Mouse (Mus musculus): ENCODE results near the gene H2-Ke6. TPM values are rescaled to one million over a fixed set of nuclear protein-coding genes. Genes with fewer than 3 reads are reported as not detected.

Gene H2-Ke6
- polyA plus RNA-seq (2017; shearing (Covaris generic)) = 41.5 TPM

DNA sequence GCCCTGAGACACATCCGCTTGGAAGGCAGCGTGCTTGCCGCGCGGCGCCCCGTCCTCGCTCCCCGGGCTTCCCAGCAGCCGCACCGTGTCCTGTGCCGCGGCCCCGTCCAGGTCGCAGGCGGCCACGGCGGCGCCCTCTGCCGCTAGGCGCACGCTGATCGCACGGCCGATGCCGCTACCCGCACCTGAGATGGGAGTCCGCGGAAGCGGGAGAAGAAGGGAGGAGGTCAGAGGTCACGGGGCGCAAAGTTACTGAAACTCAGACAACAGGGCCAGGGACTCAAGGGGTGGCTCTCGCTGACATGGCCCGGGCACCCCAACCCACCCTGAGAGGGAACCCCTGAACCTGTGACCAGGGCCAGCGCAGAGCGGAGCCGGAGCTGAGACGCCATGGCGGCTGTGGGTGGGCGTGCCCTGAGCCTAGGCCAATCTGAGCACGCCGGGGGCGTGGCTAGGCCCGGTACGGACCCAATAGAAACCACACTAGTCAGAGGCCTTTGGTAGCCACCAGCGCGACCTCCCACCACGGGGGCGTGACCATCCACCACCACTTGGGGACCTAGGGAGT is at the start of gene H2-Ke6:
Gene H2-Ke6, minus strand, starts transcription at position 405 of the 568 bp plus-strand sequence.

DNA sequence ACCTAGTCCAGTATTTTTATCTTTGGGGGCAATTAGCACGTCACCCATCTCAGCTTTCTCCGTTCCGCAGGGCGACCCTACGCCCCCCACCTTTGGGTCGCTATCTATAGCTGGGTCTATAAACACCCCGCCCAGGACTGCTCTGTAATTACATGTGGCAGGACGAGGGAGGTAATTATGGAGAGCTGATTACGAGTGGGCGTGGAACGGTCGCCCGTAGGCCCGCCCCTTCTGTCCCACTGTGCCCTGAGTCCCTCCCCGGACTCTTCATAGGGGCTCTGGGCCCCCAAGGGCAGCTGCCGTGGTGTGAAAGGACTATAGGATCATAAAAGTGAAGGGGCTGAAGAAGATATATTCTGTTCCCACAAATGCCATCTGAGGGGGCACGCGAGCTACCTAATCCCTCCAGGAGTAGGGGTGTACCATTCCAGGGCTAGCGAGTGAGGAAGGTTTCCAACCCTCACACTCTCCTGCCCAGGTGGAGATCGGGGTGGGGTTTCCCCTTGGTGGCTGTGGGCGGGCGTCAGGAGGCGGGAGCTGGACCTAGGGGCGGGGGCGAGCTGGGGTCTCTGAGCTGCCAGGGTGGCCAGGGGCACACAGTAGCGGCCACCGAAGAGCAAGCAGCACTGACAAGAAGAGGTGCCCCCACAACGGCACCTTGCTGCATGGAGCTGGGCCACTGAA is 11.2 kb upstream of the H2-Ke6 start, which contains the start of gene Col11a2:
Gene Col11a2, plus strand, starts transcription at position 560 of the 684 bp plus-strand sequence.

DNA sequence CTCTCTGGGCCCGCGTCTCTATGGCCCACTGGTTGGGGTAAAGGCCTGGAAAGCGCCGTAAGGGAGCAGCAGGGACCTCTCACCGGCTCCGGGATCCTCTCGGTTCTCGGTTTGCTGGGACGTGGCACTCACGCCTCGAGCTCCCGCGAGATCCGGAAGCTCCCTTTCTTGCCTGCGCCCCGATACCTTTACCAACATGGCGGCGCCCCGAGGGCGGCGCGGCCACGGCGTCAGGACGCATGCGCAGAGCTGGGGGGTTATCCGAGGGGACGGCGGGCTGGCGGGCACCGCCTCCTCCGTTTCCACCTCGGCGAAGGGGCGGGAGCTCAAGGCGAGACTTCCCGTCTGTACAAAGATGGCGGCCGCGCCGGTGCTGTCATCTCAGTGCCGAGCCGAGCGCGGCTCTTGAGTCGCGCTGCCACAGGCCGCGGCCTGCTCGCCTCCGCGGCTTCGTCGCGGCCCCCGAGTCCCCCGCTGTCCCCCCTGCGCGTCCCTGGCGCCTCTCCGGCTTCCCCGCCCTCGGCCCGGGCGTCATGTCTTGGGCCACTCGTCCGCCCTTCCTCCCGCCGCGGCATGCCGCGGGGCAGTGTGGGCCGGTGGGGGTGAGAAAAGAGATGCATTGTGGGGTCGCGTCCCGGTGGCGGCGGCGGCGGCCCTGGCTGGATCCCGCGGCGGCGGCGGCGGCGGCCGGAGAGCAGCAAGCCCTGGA is 3.8 kb upstream of the H2-Ke6 start, which contains the start of the genes Slc39a7 and Rxrb:
Gene Slc39a7, minus strand, starts transcription at position 218 of the 709 bp plus-strand sequence.
Gene Rxrb, plus strand, starts transcription at position 348 of the 709 bp plus-strand sequence.

DNA sequence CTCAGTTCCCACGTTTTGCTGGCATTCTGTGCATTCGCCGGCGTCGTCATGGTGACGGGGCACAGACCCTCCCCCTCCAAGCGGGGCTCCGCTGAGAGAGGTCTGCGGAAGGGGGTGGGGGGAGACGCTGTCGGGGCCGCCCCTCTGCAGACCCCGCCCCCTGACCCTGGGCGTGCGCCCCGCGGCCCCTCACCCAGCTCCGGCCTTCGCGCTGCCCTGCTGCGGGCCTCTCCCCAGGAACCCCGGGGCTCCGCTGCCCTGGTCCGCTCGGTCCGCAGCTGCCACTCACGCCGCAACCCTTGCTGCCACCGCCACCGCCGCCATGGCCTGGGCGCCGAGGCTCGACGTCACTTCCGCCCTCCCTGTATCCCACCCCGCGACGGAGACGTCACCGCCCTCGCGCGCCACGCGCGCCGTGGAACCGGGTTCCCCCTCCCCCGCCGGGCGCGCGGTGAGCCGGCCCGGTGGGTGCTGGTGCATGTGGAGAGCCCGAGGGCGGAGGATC is 3.5 kb downstream of the H2-Ke6 start, which contains the start of gene Ring1:
Gene Ring1, minus strand, starts transcription at position 364 of the 505 bp plus-strand sequence.

DNA sequence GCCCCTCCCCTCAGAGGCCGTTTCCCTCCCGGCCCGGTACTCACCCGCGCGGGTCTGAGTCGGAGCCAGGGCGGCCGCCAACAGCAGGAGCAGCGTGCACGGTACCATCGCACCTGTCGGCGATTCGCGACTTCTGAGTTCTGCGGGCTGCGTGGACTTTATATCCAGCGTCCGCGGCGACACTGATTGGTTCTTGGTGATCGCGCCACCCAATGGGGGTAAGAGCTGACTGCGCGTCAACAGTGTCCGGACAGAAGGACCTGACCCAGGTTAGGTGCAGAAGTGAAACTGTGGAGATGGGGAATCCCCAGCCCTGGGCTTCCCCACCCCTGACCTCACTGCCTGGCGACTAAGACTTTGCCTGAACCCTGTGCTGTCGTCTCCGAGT is 27.7 kb downstream of the H2-Ke6 start, which contains the start of gene H2-K1:
Gene H2-K1, minus strand, starts transcription at position 198 of the 388 bp plus-strand sequence.

Other genes with a start within 250 kb of the H2-Ke6 start
- 4.4 TPM for gene Angptl4, start 246.2 kb downstream of the H2-Ke6 start, polyA plus RNA-seq (2017; shearing (Covaris generic))
- 3.4 TPM for gene Kank3, start 217.5 kb downstream of the H2-Ke6 start, polyA plus RNA-seq (2017; shearing (Covaris generic))
- gene Rps28, start 203.5 kb downstream of the H2-Ke6 start, polyA plus RNA-seq (2017; shearing (Covaris generic)) = 1,074 TPM
- 386 TPM for gene Ndufa7, start 203.5 kb downstream of the H2-Ke6 start, polyA plus RNA-seq (2017; shearing (Covaris generic))
- gene Cd320, start 185.0 kb downstream of the H2-Ke6 start, polyA plus RNA-seq (2017; shearing (Covaris generic)) = 32.2 TPM
- not detected for gene Gm7029, start 154.2 kb downstream of the H2-Ke6 start, polyA plus RNA-seq (2017; shearing (Covaris generic))
- 8.5 TPM for gene Kifc1, start 137.4 kb downstream of the H2-Ke6 start, polyA plus RNA-seq (2017; shearing (Covaris generic))
- 5.0 TPM for gene Platr17, start 122.9 kb downstream of the H2-Ke6 start, polyA plus RNA-seq (2017; shearing (Covaris generic))
- 132 TPM for gene Daxx, start 118.6 kb downstream of the H2-Ke6 start, polyA plus RNA-seq (2017; shearing (Covaris generic))
- 697 TPM for gene Tapbp, start 112.2 kb downstream of the H2-Ke6 start, polyA plus RNA-seq (2017; shearing (Covaris generic))
- gene Zbtb22, start 112.2 kb downstream of the H2-Ke6 start, polyA plus RNA-seq (2017; shearing (Covaris generic)) = 20.2 TPM
- 135 TPM for gene Rgl2, start 98.5 kb downstream of the H2-Ke6 start, polyA plus RNA-seq (2017; shearing (Covaris generic))
- gene Pfdn6, start 87.7 kb downstream of the H2-Ke6 start, polyA plus RNA-seq (2017; shearing (Covaris generic)) = 140 TPM
- gene Wdr46, start 87.4 kb downstream of the H2-Ke6 start, polyA plus RNA-seq (2017; shearing (Covaris generic)) = 58.5 TPM
- 30.8 TPM for gene B3galt4, start 76.6 kb downstream of the H2-Ke6 start, polyA plus RNA-seq (2017; shearing (Covaris generic))
- 89.2 TPM for gene Vps52, start 72.2 kb downstream of the H2-Ke6 start, polyA plus RNA-seq (2017; shearing (Covaris generic))
- gene Rps18, start 72.1 kb downstream of the H2-Ke6 start, polyA plus RNA-seq (2017; shearing (Covaris generic)) = 2,816 TPM
- gene H2-K1, start 27.7 kb downstream of the H2-Ke6 start, polyA plus RNA-seq (2017; shearing (Covaris generic)) = 13,533 TPM
- 21.4 TPM for gene Ring1, start 3.4 kb downstream of the H2-Ke6 start, polyA plus RNA-seq (2017; shearing (Covaris generic))
- 132 TPM for gene Slc39a7, start 3.6 kb upstream of the H2-Ke6 start, polyA plus RNA-seq (2017; shearing (Covaris generic))
- 22.6 TPM for gene Rxrb, start 3.8 kb upstream of the H2-Ke6 start, polyA plus RNA-seq (2017; shearing (Covaris generic))
- 3.3 TPM for gene Col11a2, start 11.4 kb upstream of the H2-Ke6 start, polyA plus RNA-seq (2017; shearing (Covaris generic))
- 34.3 TPM for gene H2-Oa, start 64.3 kb upstream of the H2-Ke6 start, polyA plus RNA-seq (2017; shearing (Covaris generic))
- 108 TPM for gene H2-DMa, start 91.5 kb upstream of the H2-Ke6 start, polyA plus RNA-seq (2017; shearing (Covaris generic))
- gene Brd2, start 94.6 kb upstream of the H2-Ke6 start, polyA plus RNA-seq (2017; shearing (Covaris generic)) = 142 TPM
- 5.1 TPM for gene H2-DMb2, start 115.2 kb upstream of the H2-Ke6 start, polyA plus RNA-seq (2017; shearing (Covaris generic))
- 4.3 TPM for gene H2-DMb1, start 125.0 kb upstream of the H2-Ke6 start, polyA plus RNA-seq (2017; shearing (Covaris generic))
- 516 TPM for gene Tap1, start 159.5 kb upstream of the H2-Ke6 start, polyA plus RNA-seq (2017; shearing (Covaris generic))
- gene Psmb9, start 159.7 kb upstream of the H2-Ke6 start, polyA plus RNA-seq (2017; shearing (Covaris generic)) = 713 TPM
- 1,545 TPM for gene Psmb8, start 169.7 kb upstream of the H2-Ke6 start, polyA plus RNA-seq (2017; shearing (Covaris generic))
- 455 TPM for gene Tap2, start 175.5 kb upstream of the H2-Ke6 start, polyA plus RNA-seq (2017; shearing (Covaris generic))
- 78.8 TPM for gene H2-Ob, start 210.8 kb upstream of the H2-Ke6 start, polyA plus RNA-seq (2017; shearing (Covaris generic))
- gene H2-Ab1, start 229.6 kb upstream of the H2-Ke6 start, polyA plus RNA-seq (2017; shearing (Covaris generic)) = 31.4 TPM

All from activated CD4-positive, CD25-positive, alpha-beta regulatory T cell, adult 9 weeks (primary cell).